Mouse (Mus musculus): ENCODE results near the gene Leng1. TPM values are rescaled to one million over a fixed set of nuclear protein-coding genes. Genes with fewer than 3 reads are reported as not detected.
A peak's percentile ranks its signal among the peaks of the same experiment; 100 is the strongest.

Leng1 gene
- polyA plus RNA-seq, 1 experiment from 2014 or later = 13.1 TPM

- H3K27ac ChIP-seq (ENCODE audit: low read depth) = no peak overlapping the region
- H3K27me3 ChIP-seq (replicated peaks; ENCODE audit: control insufficient read depth, insufficient read depth, low read length) = no peaks in the 10 kb centered on the region
- H3K9me3 ChIP-seq (ENCODE audit: control insufficient read depth, low read length) = no peaks in the 10 kb centered on the region
- H3K36me3 ChIP-seq (ENCODE audit: control insufficient read depth, insufficient read depth, low read length) = peaks cover 42% of the 10 kb centered on the region
- peak overlapping the region; percentile 78 for H3K4me2 ChIP-seq (ENCODE audit: low read length)
- H3K9ac ChIP-seq (ENCODE audit: low read length) = peak overlapping the region; percentile 73
- H3K4me1 ChIP-seq (replicated peaks; ENCODE audit: control insufficient read depth, insufficient read depth, low read length) = peaks cover 14% of the 10 kb centered on the region
- 58% methylated on average over 3 of the region's 3 CpGs for WGBS
- ATAC-seq (replicated peaks; ENCODE audit: low FRiP score, low TSS enrichment, low read depth) (peak; percentile 3; the same call in 1 of the 2 replicates), DNase-seq (ENCODE audit: low spot score) (no peak)
- peak overlapping the region; percentile 68 for H3K4me3 ChIP-seq (ENCODE audit: low read depth, low read length)
Measured at GRCm38 (mm10) chr7:3630478-3630815, 35.2 kb downstream of the Leng1 start.

GRCm38 (mm10) chr7:3629543-3630477 is 35.8 kb downstream of the Leng1 start, which contains the start of the genes Tfpt and Prpf31:
Gene Tfpt, minus strand, starts transcription at chr7:3629929.
Gene Prpf31, plus strand, starts transcription at chr7:3629985.
- 1% methylated on average over 47 of the region's 47 CpGs for WGBS
- H3K9ac ChIP-seq (ENCODE audit: low read length) = peak within 1 kb of the TSS; percentile 73
- peak within 1 kb of the TSS; percentile 67 for H3K27ac ChIP-seq (ENCODE audit: low read depth)
- peaks cover 14% of the 10 kb centered on the region for H3K4me1 ChIP-seq (replicated peaks; ENCODE audit: control insufficient read depth, insufficient read depth, low read length)
- peak within 1 kb of the TSS; percentile 68 for H3K4me3 ChIP-seq (ENCODE audit: low read depth, low read length)
- peak; percentile 90 for ATAC-seq (replicated peaks; ENCODE audit: low FRiP score, low TSS enrichment, low read depth)
- peaks cover 42% of the 10 kb centered on the region for H3K36me3 ChIP-seq (ENCODE audit: control insufficient read depth, insufficient read depth, low read length)
- H3K9me3 ChIP-seq (ENCODE audit: control insufficient read depth, low read length) = no peaks in the 10 kb centered on the region
- peak within 1 kb of the TSS; percentile 97 for H3K4me2 ChIP-seq (ENCODE audit: low read length)
- H3K27me3 ChIP-seq (replicated peaks; ENCODE audit: control insufficient read depth, insufficient read depth, low read length) = no peaks in the 10 kb centered on the region
- DNase-seq (ENCODE audit: low spot score) = peak; percentile 98

DNA sequence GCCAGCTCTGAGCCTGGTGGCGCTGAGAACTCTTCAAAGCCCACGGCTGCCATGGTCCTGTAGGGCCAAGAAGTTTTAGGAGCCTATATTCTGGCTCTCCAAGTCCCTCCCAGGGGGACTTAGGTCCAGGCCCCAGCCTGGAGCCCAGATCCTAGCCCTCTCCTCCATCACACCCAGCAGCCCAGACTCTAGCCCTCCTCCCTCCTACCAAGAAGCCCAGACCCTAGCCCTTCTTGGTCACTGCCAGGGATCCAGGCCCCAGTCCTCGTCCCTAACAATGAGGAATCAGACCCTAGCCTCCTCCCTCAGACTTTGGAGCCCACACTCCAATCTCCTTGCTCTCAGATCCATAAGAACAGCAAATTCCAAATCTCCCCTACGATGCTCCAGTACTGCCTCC is 36.6 kb downstream of the Leng1 start:
- Histone ChIP-seq H3K36me3 (ENCODE audit: control insufficient read depth, insufficient read depth, low read length) (peaks cover 44% of the 10 kb centered on the region), H3K9ac (ENCODE audit: low read length) (peak overlapping the region; percentile 73), H3K9me3 (ENCODE audit: control insufficient read depth, low read length) (no peaks in the 10 kb centered on the region), H3K27me3 (replicated peaks; ENCODE audit: control insufficient read depth, insufficient read depth, low read length) (no peaks in the 10 kb centered on the region), H3K4me2 (ENCODE audit: low read length) (peak overlapping the region; percentile 97), H3K4me3 (ENCODE audit: low read depth, low read length) (peak overlapping the region; percentile 68), H3K4me1 (replicated peaks; ENCODE audit: control insufficient read depth, insufficient read depth, low read length) (peaks cover 14% of the 10 kb centered on the region), H3K27ac (ENCODE audit: low read depth) (no peak overlapping the region)
- 34% methylated on average over 4 of the region's 4 CpGs for WGBS
- DNase-seq (ENCODE audit: low spot score) = no peak
- ATAC-seq (replicated peaks; ENCODE audit: low FRiP score, low TSS enrichment, low read depth) = peak; percentile 24; the same call in 1 of the 2 replicates

- ATAC-seq (replicated peaks; ENCODE audit: low FRiP score, low TSS enrichment, low read depth) (peak; percentile 96), DNase-seq (ENCODE audit: low spot score) (peak; percentile 86)
- no peaks in the 10 kb centered on the region for H3K9me3 ChIP-seq (ENCODE audit: control insufficient read depth, low read length)
- H3K36me3 ChIP-seq (ENCODE audit: control insufficient read depth, insufficient read depth, low read length) = peaks cover 32% of the 10 kb centered on the region
- H3K4me3 ChIP-seq (ENCODE audit: low read depth, low read length) = peak within 1 kb of the TSS; percentile 72
- peaks cover 7% of the 10 kb centered on the region; the same call in 1 of the 2 replicates for H3K4me1 ChIP-seq (replicated peaks; ENCODE audit: control insufficient read depth, insufficient read depth, low read length)
- under 1% methylated on average over 32 of the region's 32 CpGs for WGBS
- peak within 1 kb of the TSS; percentile 85 for H3K4me2 ChIP-seq (ENCODE audit: low read length)
- H3K27ac ChIP-seq (ENCODE audit: low read depth) = peak within 1 kb of the TSS; percentile 51; the same call in 1 of the 2 replicates
- no peaks in the 10 kb centered on the region for H3K27me3 ChIP-seq (replicated peaks; ENCODE audit: control insufficient read depth, insufficient read depth, low read length)
- peak within 1 kb of the TSS; percentile 84 for H3K9ac ChIP-seq (ENCODE audit: low read length)
Measured at GRCm38 (mm10) chr7:3617242-3617995, 48.2 kb downstream of the Leng1 start, which contains the start of gene Ndufa3. Gene Ndufa3, plus strand, starts transcription at chr7:3617373.

- whole genome bisulfite sequencing = 39% methylated on average over 6 of the region's 6 CpGs
- ATAC-seq (replicated peaks; ENCODE audit: low FRiP score, low TSS enrichment, low read depth) = peak; percentile 20
- Histone ChIP-seq H3K9me3 (ENCODE audit: control insufficient read depth, low read length) (no peaks in the 10 kb centered on the region), H3K27me3 (replicated peaks; ENCODE audit: control insufficient read depth, insufficient read depth, low read length) (no peaks in the 10 kb centered on the region), H3K27ac (ENCODE audit: low read depth) (no peak overlapping the region), H3K9ac (ENCODE audit: low read length) (no peak overlapping the region), H3K36me3 (ENCODE audit: control insufficient read depth, insufficient read depth, low read length) (peaks cover 25% of the 10 kb centered on the region), H3K4me2 (ENCODE audit: low read length) (0 out of 2 replicates have a peak overlapping the region, but pooled peaks have one; percentile 20), H3K4me1 (replicated peaks; ENCODE audit: control insufficient read depth, insufficient read depth, low read length) (peaks cover 7% of the 10 kb centered on the region; the same call in 1 of the 2 replicates), H3K4me3 (ENCODE audit: low read depth, low read length) (peak overlapping the region; percentile 72)
- DNase-seq (ENCODE audit: low spot score) = no peak
Measured at GRCm38 (mm10) chr7:3616389-3617241, 49.0 kb downstream of the Leng1 start.

GRCm38 (mm10) chr7:3616057-3616388 is 49.6 kb downstream of the Leng1 start, which contains the start of gene Oscar:
Gene Oscar, minus strand, starts transcription at chr7:3616157.
- Histone ChIP-seq H3K4me2 (ENCODE audit: low read length) (0 out of 2 replicates have a peak within 1 kb of the TSS, but pooled peaks have one; percentile 20), H3K9ac (ENCODE audit: low read length) (no peak within 1 kb of the TSS), H3K27ac (ENCODE audit: low read depth) (no peak within 1 kb of the TSS), H3K36me3 (ENCODE audit: control insufficient read depth, insufficient read depth, low read length) (peaks cover 19% of the 10 kb centered on the region), H3K27me3 (replicated peaks; ENCODE audit: control insufficient read depth, insufficient read depth, low read length) (no peaks in the 10 kb centered on the region), H3K9me3 (ENCODE audit: control insufficient read depth, low read length) (no peaks in the 10 kb centered on the region), H3K4me1 (replicated peaks; ENCODE audit: control insufficient read depth, insufficient read depth, low read length) (peaks cover 7% of the 10 kb centered on the region; the same call in 1 of the 2 replicates), H3K4me3 (ENCODE audit: low read depth, low read length) (peak within 1 kb of the TSS; percentile 72; the same call in 1 of the 2 replicates)
- ATAC-seq (replicated peaks; ENCODE audit: low FRiP score, low TSS enrichment, low read depth) (no peak), DNase-seq (ENCODE audit: low spot score) (no peak)
- 85% methylated on average over 4 of the region's 4 CpGs for WGBS

DNA sequence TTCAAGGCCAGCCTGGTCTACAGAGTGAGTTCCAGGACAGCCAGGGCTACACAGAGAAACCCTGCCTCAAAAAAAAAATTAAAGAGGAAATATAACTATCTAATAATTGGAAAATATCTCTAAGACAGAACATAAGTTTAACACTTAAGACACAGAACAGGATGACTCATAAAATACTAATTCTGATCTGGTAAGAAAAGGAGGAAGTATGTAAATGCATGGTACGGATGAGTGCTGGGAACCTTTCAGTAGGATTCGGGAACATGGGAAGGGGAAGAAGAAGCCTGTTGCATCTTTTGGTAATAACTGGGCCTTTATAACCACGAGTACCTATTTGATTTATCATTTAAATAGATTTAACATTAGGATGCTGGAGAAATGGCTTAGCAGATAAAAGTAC is 51.6 kb downstream of the Leng1 start:
- Histone ChIP-seq H3K27ac (ENCODE audit: low read depth) (no peak overlapping the region), H3K27me3 (replicated peaks; ENCODE audit: control insufficient read depth, insufficient read depth, low read length) (no peaks in the 10 kb centered on the region), H3K9ac (ENCODE audit: low read length) (no peak overlapping the region), H3K36me3 (ENCODE audit: control insufficient read depth, insufficient read depth, low read length) (no peaks in the 10 kb centered on the region), H3K4me2 (ENCODE audit: low read length) (no peak overlapping the region), H3K4me3 (ENCODE audit: low read depth, low read length) (no peak overlapping the region), H3K4me1 (replicated peaks; ENCODE audit: control insufficient read depth, insufficient read depth, low read length) (peaks cover 9% of the 10 kb centered on the region; the same call in 1 of the 2 replicates), H3K9me3 (ENCODE audit: control insufficient read depth, low read length) (no peaks in the 10 kb centered on the region)
- DNase-seq (ENCODE audit: low spot score) (no peak), ATAC-seq (replicated peaks; ENCODE audit: low FRiP score, low TSS enrichment, low read depth) (no peak)
- WGBS = 78% methylated on average over 3 of the region's 3 CpGs

All from intestine, embryonic 14.5 days (tissue).